Mouse (Mus musculus) large intestine, adult 2 months (tissue): ENCODE results near the gene Olfr3. TPM values are rescaled to one million over a fixed set of nuclear protein-coding genes. Genes with fewer than 3 reads are reported as not detected.

ENCODE experiments used
- DNase-seq: peaks from one replicate; pipeline ENCODE4 v3.0.0-alpha.2; 2012; ENCODE audit warnings: low read depth, low spot score
- WGBS: fragments of 180-500 bp; shearing (Covaris S2); methylation state at CpG from one replicate; pipeline ENCODE4 v1.1.7; 2018; 5-methylcytosine and 5-hydroxymethylcytosine counted together
- polyA plus RNA-seq: library from polyadenylated mRNA; depleted of rRNA; stranded (reverse); fragments of >200 nt; gene quantifications from 2 replicates; pipeline ENCODE4 v1.2.3, GENCODE M21; 2012; rRNA removed

The Olfr3 gene
- polyA plus RNA-seq, result not detected in 2 replicates

DNA sequence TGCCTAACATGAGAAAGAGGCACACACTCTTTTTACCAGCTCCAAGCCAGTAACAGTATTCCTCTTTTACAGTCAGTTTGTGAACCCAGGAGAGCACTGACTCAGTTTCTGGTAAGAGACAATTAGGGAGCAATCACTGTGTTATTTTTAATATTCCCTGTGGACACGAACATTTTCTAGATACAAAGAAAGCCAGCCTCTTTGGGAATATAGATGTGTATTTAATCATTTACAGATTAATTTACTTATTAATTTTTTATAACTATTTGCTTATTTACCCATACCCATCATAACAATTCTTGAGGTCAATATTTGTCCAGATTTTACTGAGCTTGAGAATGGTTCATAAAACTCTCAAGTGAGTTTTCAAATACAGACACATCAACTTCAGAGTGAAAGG, at the start of gene Olfr3:
Gene Olfr3, minus strand, starts transcription at position 101 of the 400 bp plus-strand sequence.
- 58% methylated on average over 1 of the region's 1 CpGs for WGBS
- no peak for DNase-seq

GRCm38 (mm10) chr2:36862560-36862959, 45.7 kb upstream of the Olfr3 start, which contains the start of gene Olfr351:
Gene Olfr351, minus strand, starts transcription at chr2:36862660.
- 85% methylated on average over 1 of the region's 1 CpGs for WGBS
- no peak for DNase-seq

GRCm38 (mm10) chr2:36846010-36846409, 29.2 kb upstream of the Olfr3 start, which contains the start of gene Olfr350:
Gene Olfr350, plus strand, starts transcription at chr2:36846310.
- WGBS, result 78% methylated on average over 1 of the region's 1 CpGs
- DNase-seq, result no peak

DNA sequence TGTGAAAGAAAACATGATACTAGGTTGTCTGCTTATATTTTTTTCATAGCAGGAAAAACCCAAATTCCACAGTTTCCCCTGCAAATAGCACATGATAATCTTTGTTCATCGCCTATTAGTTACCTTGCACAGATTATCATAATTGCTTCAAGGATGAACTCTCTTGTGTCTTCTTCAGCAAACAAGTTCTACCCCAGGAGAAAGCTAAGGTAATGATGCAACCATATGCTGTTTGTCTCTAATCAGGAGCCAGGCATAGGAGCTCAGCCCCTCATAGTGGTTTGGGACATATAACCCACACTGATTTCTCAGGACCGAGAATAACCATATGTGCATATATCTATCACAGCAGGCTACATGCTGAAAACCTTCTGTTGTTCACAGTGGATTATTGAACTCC, 26.6 kb downstream of the Olfr3 start, which contains the start of gene Olfr50:
Gene Olfr50, plus strand, starts transcription at position 301 of the 400 bp plus-strand sequence.
- DNase-seq, result no peak
- WGBS, result 76% methylated on average over 2 of the region's 2 CpGs

DNA sequence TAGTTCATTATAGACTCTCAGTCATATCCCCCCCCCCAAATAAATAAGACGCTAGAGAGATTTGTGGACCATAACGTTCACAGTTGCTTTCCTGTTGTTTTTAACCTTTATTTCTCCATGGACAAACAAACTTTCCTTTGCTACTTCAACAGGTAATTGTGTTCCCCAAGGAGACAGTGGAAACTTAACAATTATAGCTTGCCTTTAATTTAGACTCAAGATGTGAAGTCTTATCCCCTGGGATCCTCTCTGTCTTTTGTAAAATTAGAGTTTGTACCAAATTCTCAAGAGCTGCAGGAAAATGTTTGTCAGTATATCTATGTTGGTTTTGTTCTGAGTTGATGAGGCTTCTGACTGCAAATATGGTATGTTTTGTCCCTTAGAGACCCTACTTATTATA, 32.9 kb downstream of the Olfr3 start, which contains the start of gene Olfr348:
Gene Olfr348, plus strand, starts transcription at position 301 of the 400 bp plus-strand sequence.
- WGBS, result 65% methylated on average over 2 of the region's 2 CpGs
- no peak for DNase-seq

Other genes with a start within 250 kb of the Olfr3 start
- not detected in 2 replicates for gene Olfr345, start 177.0 kb downstream of the Olfr3 start, polyA plus RNA-seq
- not detected in 2 replicates for gene Olfr346, start 131.2 kb downstream of the Olfr3 start, polyA plus RNA-seq
- not detected in 2 replicates for gene Olfr347, start 85.1 kb downstream of the Olfr3 start, polyA plus RNA-seq
- gene Olfr348, start 32.8 kb downstream of the Olfr3 start, polyA plus RNA-seq, result not detected in 2 replicates
- not detected in 2 replicates for gene Olfr50, start 26.5 kb downstream of the Olfr3 start, polyA plus RNA-seq
- gene Olfr350, start 29.3 kb upstream of the Olfr3 start, polyA plus RNA-seq, result not detected in 2 replicates
- gene Olfr351, start 45.6 kb upstream of the Olfr3 start, polyA plus RNA-seq, result not detected in 2 replicates
- gene Olfr352, start 51.4 kb upstream of the Olfr3 start, polyA plus RNA-seq, result not detected in 2 replicates
- gene Olfr353, start 75.9 kb upstream of the Olfr3 start, polyA plus RNA-seq, result not detected in 2 replicates
- gene Olfr354, start 88.6 kb upstream of the Olfr3 start, polyA plus RNA-seq, result not detected in 2 replicates
- not detected in 2 replicates for gene Olfr355, start 111.9 kb upstream of the Olfr3 start, polyA plus RNA-seq
- gene Olfr356, start 120.1 kb upstream of the Olfr3 start, polyA plus RNA-seq, result not detected in 2 replicates
- not detected in 2 replicates for gene Olfr357, start 176.8 kb upstream of the Olfr3 start, polyA plus RNA-seq
- gene Olfr358, start 192.3 kb upstream of the Olfr3 start, polyA plus RNA-seq, result not detected in 2 replicates
- gene Olfr360, start 248.7 kb upstream of the Olfr3 start, polyA plus RNA-seq, result not detected in 2 replicates